Mouse (Mus musculus) MEL (cell line): ENCODE data around the gene Hist1h2ag. TPM values are rescaled to one million over a fixed set of nuclear protein-coding genes. Genes with fewer than 3 reads are reported as not detected.

ENCODE experiments used
- DNase-seq: peaks from one replicate; pipeline ENCODE4 v3.0.0; 2011; ENCODE audit warnings: low read depth, low spot score
- H3K27ac ChIP-seq: 2 replicates; pipeline ENCODE4 v1.5.1; 2012; ENCODE audit warnings: low read depth, mild to moderate bottlenecking, control low read depth, low read length, moderate library complexity; ENCODE audit not compliant: control insufficient read depth
- H3K27me3 ChIP-seq, 2 experiments: fragments of 150-350 bp in 1 of 2; sonication (generic) in 1 of 2; 2 replicates each; pipeline ENCODE4 v1.6.1; 2012; ENCODE audit warnings: low read length in 2 of 2, mild to moderate bottlenecking in 2 of 2, improper control_type of control experiment in 1 of 2, moderate library complexity in 1 of 2; ENCODE audit not compliant: insufficient read depth in 2 of 2, control insufficient read depth in 1 of 2
- H3K36me3 ChIP-seq, 2 experiments: 2 replicates each; pipeline ENCODE4 v1.6.1; 2012 to 2014; ENCODE audit warnings: low read length in 2 of 2, improper control_type of control experiment in 1 of 2, inconsistent platforms in 1 of 2, mild to moderate bottlenecking in 1 of 2; ENCODE audit not compliant: insufficient read depth in 2 of 2, control insufficient read depth in 1 of 2
- H3K4me1 ChIP-seq, 2 experiments: fragments of 150-350 bp in 1 of 2; sonication (generic) in 1 of 2; 2 replicates each; pipeline ENCODE4 v1.6.1; 2012; ENCODE audit warnings: low read length in 2 of 2, improper control_type of control experiment in 1 of 2, mild to moderate bottlenecking in 1 of 2; ENCODE audit not compliant: insufficient read depth in 2 of 2, control insufficient read depth in 1 of 2
- H3K4me3 ChIP-seq, 2 experiments: fragments of 150-350 bp in 1 of 2; sonication (generic) in 1 of 2; 2 replicates each; pipeline ENCODE4 v1.5.1; 2012; ENCODE audit warnings: low read depth in 2 of 2, low read length in 2 of 2, mild to moderate bottlenecking in 2 of 2, moderate library complexity in 2 of 2, control low read depth in 1 of 2, improper control_type of control experiment in 1 of 2; ENCODE audit not compliant: control insufficient read depth in 1 of 2, insufficient read depth in 1 of 2
- H3K79me2 ChIP-seq: 2 replicates; pipeline ENCODE4 v1.6.1; 2012; ENCODE audit warnings: mild to moderate bottlenecking, low read length, moderate library complexity; ENCODE audit not compliant: control insufficient read depth, poor library complexity, insufficient read depth
- H3K9ac ChIP-seq: 2 replicates; pipeline ENCODE4 v1.6.1; 2012; ENCODE audit warnings: low read depth, mild to moderate bottlenecking, control low read depth, low read length, moderate library complexity; ENCODE audit not compliant: control insufficient read depth, poor library complexity, severe bottlenecking
- H3K9me3 ChIP-seq: fragments of 150-350 bp; sonication (generic); replicated peaks from 2 replicates; pipeline ENCODE4 v1.6.1; 2012; ENCODE audit warnings: mild to moderate bottlenecking, low read length, improper control_type of control experiment, moderate library complexity; ENCODE audit not compliant: insufficient read depth
- CTCF ChIP-seq, 3 experiments: IDR thresholded peaks in 2 of 3; conservative IDR thresholded peaks in 1 of 3; 2 replicates each; pipeline ENCODE4 v1.5.1; 2011 to 2012; ENCODE audit warnings: low read length in 3 of 3, low read depth in 2 of 3, mild to moderate bottlenecking in 2 of 3, improper control_type of control experiment in 1 of 3, inconsistent platforms in 1 of 3, mixed read lengths in 1 of 3, moderate library complexity in 1 of 3; ENCODE audit not compliant: control insufficient read depth in 1 of 3, insufficient read depth in 1 of 3, poor library complexity in 1 of 3, severe bottlenecking in 1 of 3
- E2F4 ChIP-seq: IDR thresholded peaks from 2 replicates; pipeline ENCODE4 v1.6.1; 2011; ENCODE audit warnings: low read depth, low read length, improper control_type of control experiment, borderline replicate concordance
- NELFE ChIP-seq: IDR thresholded peaks from 2 replicates; pipeline ENCODE4 v1.6.1; 2011; ENCODE audit warnings: low read depth, low read length, improper control_type of control experiment
- TBP ChIP-seq: IDR thresholded peaks from 2 replicates; pipeline ENCODE4 v1.8.0; 2011; ENCODE audit warnings: low read depth, low read length, improper control_type of control experiment
- USF1 ChIP-seq: IDR thresholded peaks from 2 replicates; pipeline ENCODE4 v1.6.1; 2014; ENCODE audit warnings: low read depth, mild to moderate bottlenecking, inconsistent platforms, low read length, improper control_type of control experiment, moderate library complexity
- ZNF384 ChIP-seq: IDR thresholded peaks from 2 replicates; pipeline ENCODE4 v1.6.1; 2012; ENCODE audit warnings: low read depth, mild to moderate bottlenecking, inconsistent platforms, low read length, improper control_type of control experiment
- polyA plus RNA-seq, 2 experiments: library from polyadenylated mRNA; stranded (reverse) in 1 of 2; unstranded in 1 of 2; fragments of >175 nt in 1 of 2; fragments of >200 nt in 1 of 2; gene quantifications; 2 replicates each; pipeline versions ENCODE4 v1.2.1 to v1.2.4; 2012; ENCODE audit warnings: low replicate concordance in 2 of 2, low read depth in 1 of 2; ENCODE audit not compliant: insufficient read length in 2 of 2, insufficient read depth in 1 of 2, missing spikeins in 1 of 2
- total RNA-seq: library from RNA; depleted of rRNA; stranded (reverse); fragments of 300-350 nt; gene quantifications from 2 replicates; pipeline ENCODE4 v1.2.3, GENCODE M21; 2012

The Hist1h2ag gene
- total and polyA plus RNA-seq, 3 experiments = 5.9 to 766 TPM; not detected in 1

DNA sequence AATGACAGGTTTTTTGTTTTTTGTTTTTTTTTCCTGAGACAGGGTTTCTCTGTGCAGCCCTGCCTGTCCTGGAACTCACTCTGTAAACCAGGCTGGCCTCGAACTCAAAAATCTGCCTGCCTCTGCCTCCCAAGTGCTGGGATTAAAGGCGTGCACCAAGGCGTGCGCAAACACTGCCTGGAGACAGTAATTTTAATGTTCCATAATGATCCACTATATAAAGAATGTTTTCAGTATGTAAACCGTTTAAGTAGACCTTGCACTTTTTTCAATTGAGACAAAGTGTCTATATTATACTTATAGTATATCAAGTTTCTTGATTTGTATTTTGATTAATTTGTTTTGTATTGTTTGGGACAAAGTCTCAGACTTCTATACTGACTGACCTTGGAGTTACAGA, 3.4 kb downstream of the Hist1h2ag start:
- Histone ChIP-seq H3K27ac (peak overlapping the region; percentile 92), H3K9me3 (no peaks in the 10 kb centered on the region), H3K4me3 (no peak overlapping the region), H3K9ac (peak overlapping the region; percentile 73), H3K36me3 (peaks cover 0 to 21% of the 10 kb centered on the region in 2 experiments; a peak in 2 of 4 replicates)
- TF ChIP-seq ZNF384 (no peak), USF1 (no peak), TBP (peak; percentile 91), NELFE (no peak)
- TF ChIP-seq, all 39 proteins: peak for 1
- Histone ChIP-seq H3K79me2 (no peaks in the 10 kb centered on the region; the same call in 1 of the 2 replicates), H3K4me1 (no peaks in the 10 kb centered on the region; a peak in 1 of 4 replicates), H3K27me3 (no peaks in the 10 kb centered on the region)
- peak; percentile 61 for DNase-seq

DNA sequence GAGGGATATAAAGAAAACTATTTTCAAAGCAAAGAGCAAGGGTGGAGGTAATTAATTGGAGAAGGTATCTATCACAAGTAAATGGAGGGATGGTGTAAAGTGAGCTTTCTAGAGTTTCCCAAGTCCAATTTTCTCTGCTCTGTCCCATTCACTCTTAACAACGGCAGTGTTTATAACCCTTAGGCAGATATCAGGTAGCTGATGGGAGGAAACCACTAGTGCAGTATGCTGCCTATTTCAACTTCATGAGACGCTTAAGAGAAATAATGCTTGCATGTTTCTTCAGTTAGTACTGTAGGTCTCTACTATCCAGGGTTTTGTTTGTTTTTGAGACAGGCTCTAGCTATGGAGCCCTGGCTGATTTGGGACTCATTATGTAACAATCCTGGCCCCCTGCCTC, 5.3 kb downstream of the Hist1h2ag start:
- no peaks in the 10 kb centered on the region; the same call in 1 of the 2 replicates for H3K79me2 ChIP-seq
- peaks cover 0 to 24% of the 10 kb centered on the region in 2 experiments; a peak in 2 of 4 replicates for H3K36me3 ChIP-seq
- DNase-seq = peak; percentile 62
- H3K27me3 ChIP-seq = no peaks in the 10 kb centered on the region
- peak overlapping the region; percentile 61; the same call in 1 of the 2 replicates for H3K27ac ChIP-seq
- no peaks in the 10 kb centered on the region for H3K9me3 ChIP-seq
- peaks cover 0 to 4% of the 10 kb centered on the region in 2 experiments; a peak in 2 of 4 replicates for H3K4me1 ChIP-seq
- peak overlapping the region; percentile 66 for H3K9ac ChIP-seq
- no peak overlapping the region for H3K4me3 ChIP-seq
- TF ChIP-seq TBP = 0 out of 2 replicates have a peak, but pooled peaks have one; percentile 4
- TF ChIP-seq E2F4 = no peak

DNA sequence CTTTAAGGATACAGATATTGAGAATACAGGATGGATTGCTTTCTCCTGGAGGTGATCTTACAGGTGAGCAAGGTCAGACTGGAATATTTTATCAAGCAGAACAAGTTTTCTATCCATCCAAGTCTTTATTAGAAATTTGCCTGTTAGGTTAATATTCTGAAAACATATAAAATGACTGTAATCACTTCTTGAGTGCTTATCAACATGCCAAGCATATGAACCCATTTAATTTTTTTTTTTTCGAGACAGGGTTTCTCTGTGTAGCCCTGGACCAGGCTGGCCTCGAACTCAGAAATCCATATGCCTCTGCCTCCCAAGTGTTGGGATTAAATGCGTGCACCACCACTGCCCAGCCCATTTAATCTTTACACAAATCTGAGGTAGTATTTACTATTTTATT, 5.8 kb downstream of the Hist1h2ag start:
- H3K79me2 ChIP-seq = no peaks in the 10 kb centered on the region; the same call in 1 of the 2 replicates
- peak overlapping the region; percentile 66 for H3K9ac ChIP-seq
- no peak overlapping the region; a peak in 1 of 4 replicates for H3K4me3 ChIP-seq
- TF ChIP-seq TBP (peak; percentile 59), CTCF (IDR thresholded peaks at IDR 0.05 in 2 of 3, conservative IDR thresholded peaks at IDR 0.05 in 1 of 3; ENCODE audit: control insufficient read depth in 1 of 3, insufficient read depth in 1 of 3, low read depth in 2 of 3, low read length in 3 of 3, poor library complexity in 1 of 3, severe bottlenecking in 1 of 3) (no peak)
- TF ChIP-seq, all 39 proteins: peak for 1
- Histone ChIP-seq H3K36me3 (peaks cover 0 to 24% of the 10 kb centered on the region in 2 experiments; a peak in 2 of 4 replicates), H3K4me1 (peaks cover 0 to 4% of the 10 kb centered on the region in 2 experiments; a peak in 2 of 4 replicates), H3K27me3 (no peaks in the 10 kb centered on the region), H3K27ac (peak overlapping the region; percentile 88), H3K9me3 (no peaks in the 10 kb centered on the region)
- DNase-seq = peak; percentile 65
